Mouse (Mus musculus) thymus, adult 2 months (tissue): ENCODE results near the gene Fam83c.

ENCODE experiments used
- CTCF ChIP-seq: fragments of 200-500 bp; IDR thresholded peaks from 2 replicates; pipeline ENCODE4 v1.5.1; 2012; ENCODE audit warnings: mild to moderate bottlenecking, control low read depth, low read length, moderate library complexity, borderline replicate concordance; ENCODE audit not compliant: control insufficient read depth, poor library complexity, insufficient read depth; ENCODE audit errors: extremely low read depth
- POLR2A ChIP-seq: fragments of 200-500 bp; IDR thresholded peaks from 2 replicates; pipeline ENCODE4 v1.6.1; 2012; ENCODE audit warnings: mild to moderate bottlenecking, low read length, control low read depth, moderate library complexity; ENCODE audit not compliant: control insufficient read depth, poor library complexity, insufficient read depth; ENCODE audit errors: extremely low read depth

GRCm38 (mm10) chr2:155816179-155816578 lies 18.5 kb downstream of the Fam83c start:
- TF ChIP-seq CTCF (no peak), POLR2A (no peak)
